Mouse (Mus musculus): ENCODE data around the gene Atp5c1.

DNA sequence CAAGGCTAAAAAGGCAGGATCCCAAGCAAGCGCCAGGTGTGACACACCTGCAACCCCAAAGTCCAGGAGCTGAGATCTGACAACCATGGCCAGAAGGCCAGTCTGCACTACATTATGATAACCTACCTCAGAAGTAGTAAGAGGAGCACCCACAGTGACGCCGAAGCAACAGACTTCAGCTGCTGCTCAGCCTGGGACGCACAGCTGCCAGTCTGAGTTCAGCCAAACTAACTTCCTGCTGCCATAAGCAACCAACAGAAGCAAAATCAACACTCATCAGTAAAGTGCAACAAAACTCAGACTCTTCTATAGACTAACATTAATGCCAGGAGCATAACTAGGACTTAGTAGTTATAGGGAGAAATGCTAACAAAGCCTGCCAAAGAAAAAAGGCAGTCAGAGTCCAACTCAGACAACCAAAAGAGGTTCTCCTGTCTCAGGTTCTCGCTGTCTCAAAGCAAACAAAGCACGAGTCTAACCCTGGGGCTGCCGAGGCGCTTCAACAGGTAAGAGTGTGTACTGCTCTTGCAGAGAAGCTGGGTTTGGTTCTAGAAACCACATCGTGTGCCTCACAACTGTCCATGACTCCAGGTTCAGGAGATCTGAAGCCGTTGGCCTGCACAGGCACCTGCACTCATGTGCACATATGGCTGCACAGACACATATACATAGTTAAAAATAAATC lies 65.2 kb downstream of the Atp5c1 start:
- TF ChIP-seq CTCF (conservative IDR thresholded peaks at IDR 0.05; ENCODE audit: insufficient read depth, insufficient read length, low read depth, low read length) (no peak), POLR2A (IDR thresholded peaks at IDR 0.05; ENCODE audit: low read depth, low read length) (no peak)

Measured in kidney, adult 2 months (tissue).